In genomic region chr5:120332030-120332429, GRCm38 (mm10) we compare ENCODE assay signal across 10 mouse cellular contexts.
A peak's percentile ranks its signal among the peaks of the same experiment; 100 is the strongest.
DNase-seq lines count a peak whose midpoint lies in the region; ATAC-seq lines count a peak whose summit lies in the region.
"Had no signal": no experiment of that assay in that cellular context is flagged by ENCODE, and none has a peak within 500 bp of the region (broad histone marks: within the 10 kb centered on the region; RNA-seq: fewer than 3 reads in every experiment).

No protein-coding gene starts in this region.

- no peak overlapping the region for H3K9ac ChIP-seq in forebrain, embryonic 16.5 days (replicated peaks; ENCODE audit: low read depth, low read length)
- H3K9ac ChIP-seq: heart, embryonic 15.5 days; liver, embryonic 14.5 days had no signal

- H3K27ac ChIP-seq in forebrain, embryonic 16.5 days (ENCODE audit: low read length) = no peak overlapping the region
- H3K27ac ChIP-seq: heart, embryonic 15.5 days; liver, embryonic 14.5 days had no signal

- DNase-seq in heart, adult 11 months = peak; percentile 82
- no peak for DNase-seq in heart, adult 18-20 months
- DNase-seq in 3134 (ENCODE audit: extremely low read depth, insufficient read length, low spot score) = peak; percentile 13
- peak; percentile 66 for DNase-seq in adrenal gland, postnatal 10 days
- DNase-seq in kidney, postnatal 14 days = peak; percentile 64
- DNase-seq in urinary bladder, adult 2 months (ENCODE audit: low spot score) = no peak
- no peak for DNase-seq in gastrocnemius, postnatal 25 days

- no peaks in the 10 kb centered on the region for H3K4me1 ChIP-seq in forebrain, embryonic 16.5 days (replicated peaks; ENCODE audit: control insufficient read depth, insufficient read depth, low read length)
- H3K4me1 ChIP-seq: heart, embryonic 15.5 days had no signal

- H3K36me3 ChIP-seq in forebrain, embryonic 16.5 days (ENCODE audit: control insufficient read depth, insufficient read depth) = no peaks in the 10 kb centered on the region
- H3K36me3 ChIP-seq: heart, embryonic 15.5 days had no signal

- H3K9me3 ChIP-seq in forebrain, embryonic 16.5 days (ENCODE audit: control insufficient read depth, low read length) = no peaks in the 10 kb centered on the region
- H3K9me3 ChIP-seq: heart, embryonic 15.5 days had no signal

- no peaks in the 10 kb centered on the region for H3K27me3 ChIP-seq in forebrain, embryonic 16.5 days (replicated peaks; ENCODE audit: control insufficient read depth, insufficient read depth, low read length)

- 47% methylated on average over 14 of the region's 14 CpGs for WGBS in forebrain, embryonic 16.5 days

- no peak overlapping the region for H3K4me3 ChIP-seq in forebrain, embryonic 16.5 days (replicated peaks; ENCODE audit: low read length)
- H3K4me3 ChIP-seq: heart, embryonic 15.5 days had no signal

- no peak overlapping the region for H3K4me2 ChIP-seq in forebrain, embryonic 16.5 days (ENCODE audit: low read length)
- H3K4me2 ChIP-seq: heart, embryonic 15.5 days had no signal

- no peak for ATAC-seq in forebrain, embryonic 16.5 days

Comparison
In these comparisons a context has a peak if more than half of its experiments do, and no peak if none do; other contexts are left out.
1. DNase-seq: peak in heart, adult 11 months (single experiment), 3134 (single experiment), adrenal gland, postnatal 10 days (single experiment) and kidney, postnatal 14 days (single experiment); none in heart, adult 18-20 months (0 of 2), urinary bladder, adult 2 months (single experiment) and gastrocnemius, postnatal 25 days (single experiment).